Mouse (Mus musculus) lung, postnatal 0 days (tissue): ENCODE measurements at regions not wholly inside any gene's neighbourhood (a gene's known extent, or its start where the extent isn't known, plus 50 kb on each side); places are given as distances from the start of the nearest gene placed in this dataset.

ENCODE experiments used
- ATAC-seq: fragments of 200-750 bp; cut with Nextera tagmentation; 2 replicates; pipeline ENCODE4 v1.8.0; 2017; ENCODE audit warnings: moderate library complexity
- DNase-seq: peaks from one replicate; pipeline ENCODE4 v3.0.0-alpha.2; 2016; ENCODE audit warnings: low spot score
- H3K27ac ChIP-seq: fragments of 300-500 bp; sonication (generic); 2 replicates; pipeline ENCODE4 v1.5.1; 2014; ENCODE audit warnings: antibody characterized with exemption, mild to moderate bottlenecking, low read length, mixed read lengths
- H3K27me3 ChIP-seq: fragments of 300-500 bp; sonication (generic); replicated peaks from 2 replicates; pipeline ENCODE4 v1.6.1; 2014; ENCODE audit warnings: low read length, mixed read lengths; ENCODE audit not compliant: insufficient read depth
- H3K36me3 ChIP-seq: fragments of 300-500 bp; sonication (generic); 2 replicates; pipeline ENCODE4 v1.6.1; 2014; ENCODE audit warnings: low read length, mixed read lengths; ENCODE audit not compliant: insufficient read depth
- H3K4me1 ChIP-seq: fragments of 300-500 bp; sonication (generic); 2 replicates; pipeline ENCODE4 v1.6.1; 2014; ENCODE audit warnings: antibody characterized with exemption, low read depth, low read length, mixed read lengths; ENCODE audit not compliant: insufficient read depth
- H3K4me2 ChIP-seq: fragments of 300-500 bp; sonication (generic); replicated peaks from 2 replicates; pipeline ENCODE4 v1.6.1; 2014; ENCODE audit warnings: low read depth, mild to moderate bottlenecking, low read length, moderate library complexity, mixed read lengths
- H3K4me3 ChIP-seq: fragments of 300-500 bp; sonication (generic); 2 replicates; pipeline ENCODE4 v1.5.1; 2014; ENCODE audit warnings: low read depth, low read length
- H3K9ac ChIP-seq: fragments of 300-500 bp; sonication (generic); replicated peaks from 2 replicates; pipeline ENCODE4 v1.6.1; 2014; ENCODE audit warnings: low read depth, mild to moderate bottlenecking
- H3K9me3 ChIP-seq: fragments of 300-500 bp; sonication (generic); 2 replicates; pipeline ENCODE4 v1.6.1; 2016; ENCODE audit warnings: low read length, mixed read lengths
- CTCF ChIP-seq: IDR thresholded peaks from 2 replicates; pipeline ENCODE4 v1.5.1; 2016; ENCODE audit warnings: antibody characterized with exemption, mild to moderate bottlenecking
- EP300 ChIP-seq: IDR thresholded peaks from 2 replicates; pipeline ENCODE4 v1.6.1; 2016; ENCODE audit warnings: antibody characterized with exemption, mild to moderate bottlenecking, control low read depth
- WGBS: fragments of 180-500 bp; shearing (Covaris S2); extraction: QIAGEN DNeasy Blood & Tissue Kit; methylation state at CpG from one replicate; pipeline ENCODE4 v1.1.7; 2014; 5-methylcytosine and 5-hydroxymethylcytosine counted together

GRCm38 (mm10) chr6:37713411-37713810, 157.2 kb upstream of the Trim24 start:
- TF ChIP-seq EP300, result no peak
- no peak for TF ChIP-seq CTCF
- 63% methylated on average over 4 of the region's 4 CpGs for WGBS

GRCm38 (mm10) chr6:37714223-37714928, 156.2 kb upstream of the Trim24 start:
- H3K27me3 ChIP-seq, result no peaks in the 10 kb centered on the region
- no peak overlapping the region for H3K4me3 ChIP-seq
- H3K36me3 ChIP-seq, result no peaks in the 10 kb centered on the region
- ATAC-seq, result peak; percentile 53
- H3K4me2 ChIP-seq, result no peak overlapping the region
- H3K9ac ChIP-seq, result no peak overlapping the region
- no peak overlapping the region for H3K27ac ChIP-seq
- TF ChIP-seq EP300 (no peak), CTCF (no peak)
- peak; percentile 46 for DNase-seq
- H3K9me3 ChIP-seq, result no peaks in the 10 kb centered on the region
- WGBS, result 16% methylated on average over 6 of the region's 6 CpGs
- H3K4me1 ChIP-seq, result no peaks in the 10 kb centered on the region

More at GRCm38 (mm10) chr6:37713411-37713810, 157.2 kb upstream of the Trim24 start:
- no peak for DNase-seq
- no peak overlapping the region for H3K9ac ChIP-seq
- no peaks in the 10 kb centered on the region for H3K27me3 ChIP-seq
- H3K4me3 ChIP-seq, result no peak overlapping the region
- H3K4me1 ChIP-seq, result no peaks in the 10 kb centered on the region
- ATAC-seq, result no peak
- no peaks in the 10 kb centered on the region for H3K9me3 ChIP-seq
- H3K36me3 ChIP-seq, result no peaks in the 10 kb centered on the region
- no peak overlapping the region for H3K27ac ChIP-seq
- no peak overlapping the region for H3K4me2 ChIP-seq

GRCm38 (mm10) chr6:37721736-37722135, 148.9 kb upstream of the Trim24 start:
- no peak overlapping the region for H3K4me2 ChIP-seq
- TF ChIP-seq CTCF (no peak), EP300 (no peak)
- 75% methylated on average over 1 of the region's 1 CpGs for WGBS

GRCm38 (mm10) chr6:37723337-37723736, 147.3 kb upstream of the Trim24 start:
- 0 out of 2 replicates have a peak overlapping the region, but pooled peaks have one; percentile 35 for H3K27ac ChIP-seq
- no peak overlapping the region for H3K4me3 ChIP-seq
- no peaks in the 10 kb centered on the region for H3K9me3 ChIP-seq
- no peak overlapping the region for H3K4me2 ChIP-seq
- no peaks in the 10 kb centered on the region for H3K4me1 ChIP-seq
- WGBS, result 20% methylated on average over 4 of the region's 4 CpGs
- no peak for TF ChIP-seq CTCF
- peak; percentile 98 for TF ChIP-seq EP300
- DNase-seq (peak; percentile 78), ATAC-seq (peak; percentile 91)
- H3K27me3 ChIP-seq, result no peaks in the 10 kb centered on the region
- H3K9ac ChIP-seq, result no peak overlapping the region
- H3K36me3 ChIP-seq, result no peaks in the 10 kb centered on the region

More at GRCm38 (mm10) chr6:37721736-37722135, 148.9 kb upstream of the Trim24 start:
- no peak for ATAC-seq
- no peak for DNase-seq
- Histone ChIP-seq H3K4me3 (no peak overlapping the region), H3K27me3 (no peaks in the 10 kb centered on the region), H3K36me3 (no peaks in the 10 kb centered on the region), H3K9me3 (no peaks in the 10 kb centered on the region), H3K27ac (no peak overlapping the region), H3K4me1 (no peaks in the 10 kb centered on the region), H3K9ac (no peak overlapping the region)

- ATAC-seq (no peak), DNase-seq (no peak)
- H3K36me3 ChIP-seq, result no peaks in the 10 kb centered on the region
- no peak overlapping the region for H3K4me3 ChIP-seq
- H3K9me3 ChIP-seq, result no peaks in the 10 kb centered on the region
- no peaks in the 10 kb centered on the region for H3K27me3 ChIP-seq
- no peaks in the 10 kb centered on the region for H3K4me1 ChIP-seq
- TF ChIP-seq EP300 (no peak), CTCF (no peak)
- no peak overlapping the region for H3K27ac ChIP-seq
- no peak overlapping the region for H3K9ac ChIP-seq
- H3K4me2 ChIP-seq, result no peak overlapping the region
- WGBS, result 87% methylated on average over 5 of the region's 5 CpGs
Observed at GRCm38 (mm10) chr6:37724240-37724639, 146.4 kb upstream of the Trim24 start.

- Histone ChIP-seq H3K27me3 (no peaks in the 10 kb centered on the region), H3K36me3 (no peaks in the 10 kb centered on the region), H3K4me2 (no peak overlapping the region), H3K27ac (no peak overlapping the region), H3K4me3 (no peak overlapping the region), H3K4me1 (no peaks in the 10 kb centered on the region), H3K9ac (no peak overlapping the region), H3K9me3 (no peaks in the 10 kb centered on the region)
- DNase-seq, result no peak
- TF ChIP-seq CTCF, result no peak
- TF ChIP-seq EP300, result no peak
- no peak for ATAC-seq
- WGBS, result 83% methylated on average over 2 of the region's 2 CpGs
Observed at GRCm38 (mm10) chr6:37728621-37729020, 142.0 kb upstream of the Trim24 start.
